Mouse (Mus musculus) cerebellum, adult 2 months (tissue): Measurements from ENCODE around the gene Dip2a.

Source experiments
- CTCF ChIP-seq: fragments of 200-500 bp; IDR thresholded peaks from 2 replicates; pipeline ENCODE4 v1.5.1; 2011; ENCODE audit warnings: low read depth, mild to moderate bottlenecking, control low read depth, low read length, moderate library complexity, borderline replicate concordance; ENCODE audit not compliant: insufficient read depth
- POLR2A ChIP-seq: fragments of 200-500 bp; IDR thresholded peaks from 2 replicates; pipeline ENCODE4 v1.6.1; 2011; ENCODE audit warnings: low read length, control low read depth, borderline replicate concordance; ENCODE audit not compliant: insufficient read depth

- TF ChIP-seq CTCF (no peak), POLR2A (no peak)
These were observed 28.9 kb downstream of the Dip2a start for GRCm38 (mm10) chr10:76316194-76316593.
